Mouse (Mus musculus) splenic B cell, adult 2 months (primary cell): ENCODE measurements at regions not wholly inside any gene's neighbourhood (a gene's known extent, or its start where the extent isn't known, plus 50 kb on each side); places are given as distances from the start of the nearest gene placed in this dataset.
A peak's percentile ranks its signal among the peaks of the same experiment; 100 is the strongest.
"Not testable (repeated sequence)": the region's sequence is repeated elsewhere in the genome, so short reads cannot be mapped to it uniquely, and the experiment has no call there.

Experiments used
- DNase-seq: peaks from one replicate; pipeline ENCODE4 v3.0.0-alpha.2; 2011; ENCODE audit warnings: low read depth, low spot score
- H3K27me3 ChIP-seq: 2 replicates; pipeline ENCODE4 v1.6.1; 2012; ENCODE audit warnings: mild to moderate bottlenecking, low read length, moderate library complexity, mixed read lengths; ENCODE audit not compliant: control insufficient read depth, poor library complexity, insufficient read depth, severe bottlenecking
- H3K36me3 ChIP-seq: 2 replicates; pipeline ENCODE4 v1.6.1; 2012; ENCODE audit warnings: mild to moderate bottlenecking, low read length, moderate library complexity, mixed read lengths; ENCODE audit not compliant: control insufficient read depth, poor library complexity, insufficient read depth, severe bottlenecking

DNA sequence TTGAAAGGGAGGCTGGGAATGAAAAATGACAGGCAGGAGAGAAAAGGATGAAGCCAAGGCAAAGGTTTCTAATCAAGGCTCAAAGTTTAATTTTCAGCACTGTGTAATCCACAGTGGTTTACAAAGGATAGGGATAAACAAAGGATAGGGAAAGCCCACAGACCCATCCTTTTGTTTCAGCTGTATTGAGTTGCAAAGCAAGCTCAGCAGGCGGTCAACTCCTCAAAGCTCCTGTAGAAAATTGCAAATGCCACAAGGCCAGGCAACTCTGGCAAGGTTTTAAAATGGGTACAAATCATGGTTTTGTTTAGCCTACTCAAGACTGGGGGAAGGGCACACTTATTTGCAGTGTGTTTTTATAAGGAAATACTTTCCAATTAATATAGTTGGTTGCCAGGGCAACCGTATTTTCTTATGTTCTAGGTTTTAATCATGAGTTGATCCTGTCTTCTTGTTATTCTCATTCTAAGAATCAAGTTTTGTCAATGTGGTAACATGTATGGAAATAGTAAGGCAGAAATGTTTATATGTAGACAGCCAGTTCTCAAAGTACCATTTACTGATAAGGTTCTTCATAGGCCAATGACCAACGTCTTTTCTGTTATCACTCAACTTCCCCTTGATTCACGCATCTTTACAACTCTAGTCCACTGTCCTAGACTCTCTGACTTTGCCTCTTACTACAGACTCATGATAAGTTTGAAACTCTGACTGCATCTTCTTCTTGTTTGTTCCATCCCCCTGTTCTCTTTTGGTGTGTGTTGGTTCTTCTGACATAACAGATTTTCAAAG lies 159.8 kb upstream of the Arrdc3 start:
- Histone ChIP-seq H3K27me3 (no peaks in the 10 kb centered on the region), H3K36me3 (no peaks in the 10 kb centered on the region)
- DNase-seq: no peak

DNA sequence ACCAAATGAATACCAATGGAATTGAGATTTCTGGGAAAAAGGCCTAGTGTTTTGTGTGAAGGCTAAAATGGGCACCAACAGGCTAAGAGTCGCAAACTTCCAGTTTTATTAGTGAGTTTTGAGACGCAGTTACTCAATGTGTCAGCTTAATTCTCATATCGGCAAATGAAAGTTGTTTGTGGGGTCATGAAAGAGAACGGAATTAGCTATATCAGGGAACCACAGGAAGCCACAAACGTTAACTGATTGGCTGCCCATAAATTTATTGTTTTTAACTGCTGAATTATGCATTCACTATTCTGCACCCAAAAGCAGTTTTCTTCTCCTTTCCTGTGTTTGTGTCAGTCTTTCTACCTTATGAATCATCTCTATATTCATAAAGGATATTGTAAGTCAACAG lies 154.0 kb upstream of the Arrdc3 start:
- no peaks in the 10 kb centered on the region for H3K36me3 ChIP-seq
- no peak for DNase-seq
- no peaks in the 10 kb centered on the region for H3K27me3 ChIP-seq

- no peak for DNase-seq
- Histone ChIP-seq H3K36me3 (no peaks in the 10 kb centered on the region), H3K27me3 (no peaks in the 10 kb centered on the region)
Observed at GRCm38 (mm10) chr13:80745991-80746390, 137.2 kb upstream of the Arrdc3 start.

- H3K36me3 ChIP-seq, H3K27me3 ChIP-seq: not testable (repeated sequence)
- peak; percentile 12 for DNase-seq
Observed at GRCm38 (mm10) chr13:80747022-80747421, 136.2 kb upstream of the Arrdc3 start.
